Mouse (Mus musculus): ENCODE data around the gene Gm11937.

DNA sequence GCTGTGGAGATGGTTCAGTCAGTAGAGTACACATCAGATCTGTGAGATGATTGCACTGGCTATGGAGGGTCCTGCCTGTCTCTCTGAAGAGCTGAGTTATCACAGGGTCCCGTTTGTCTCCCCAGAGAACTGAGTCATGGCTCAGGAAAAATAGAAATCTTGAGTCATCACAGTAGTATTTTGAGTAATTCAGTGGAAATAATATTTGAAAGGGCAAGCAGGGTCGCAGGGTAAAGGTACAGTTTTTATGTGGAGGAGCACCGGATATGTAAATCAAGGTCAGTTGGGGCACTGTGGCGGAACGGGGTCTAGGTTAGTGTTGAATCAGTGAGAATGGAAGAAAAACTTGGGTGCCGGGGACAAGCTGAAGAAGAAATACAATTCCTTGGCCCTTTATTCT, 47.4 kb downstream of the Gm11937 start:
- TF ChIP-seq CTCF (IDR thresholded peaks at IDR 0.05; ENCODE audit: low read depth, low read length) (no peak), POLR2A (IDR thresholded peaks at IDR 0.05; ENCODE audit: extremely low read depth, insufficient read depth, low read length) (no peak)
